Mouse (Mus musculus): ENCODE results near the gene Gpn1.
"Not testable (repeated sequence)": the region's sequence is repeated elsewhere in the genome, so short reads cannot be mapped to it uniquely, and the experiment has no call there.

Gene Gpn1

DNA sequence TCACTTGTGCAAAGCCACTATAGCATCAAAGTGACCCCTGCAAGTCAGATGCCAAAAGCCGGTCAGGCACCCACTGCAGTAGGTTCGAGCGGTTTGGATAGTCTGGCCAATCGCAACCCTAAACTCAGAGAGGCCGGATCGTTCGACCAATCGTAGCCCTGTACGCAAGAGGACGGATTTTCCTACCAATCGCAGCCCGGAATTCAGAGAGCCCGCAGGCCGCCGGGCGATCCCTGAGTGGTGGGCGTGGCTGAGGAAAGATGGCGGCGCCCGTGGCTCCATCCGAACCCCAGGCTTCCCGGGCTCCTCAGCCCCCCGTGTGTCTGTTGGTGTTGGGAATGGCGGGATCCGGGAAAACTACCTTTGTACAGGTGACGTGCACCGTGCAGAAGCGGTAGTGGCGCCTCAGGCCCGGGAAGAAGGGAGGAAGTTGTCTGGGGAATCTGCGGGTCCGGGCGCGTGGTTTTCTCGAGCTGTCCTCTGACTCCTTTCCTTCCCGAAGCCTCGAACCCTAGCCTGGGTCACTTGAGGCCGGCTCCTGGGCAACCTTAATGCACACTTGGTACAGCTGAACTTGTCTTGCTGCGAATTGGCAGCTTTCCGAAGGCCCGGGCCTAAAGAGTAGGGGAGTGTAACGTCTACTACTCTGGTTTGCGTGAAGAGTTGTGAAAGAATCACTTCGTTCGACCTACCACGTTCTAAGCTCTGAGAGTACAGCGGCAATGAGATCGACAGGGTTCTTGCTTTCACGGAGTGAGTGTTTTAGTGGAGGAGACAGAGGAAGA lies at the start of gene Gpn1:
TSS of gene Gpn1 (plus strand) at position 229 of the 785 bp plus-strand sequence.
- DNase-seq (ENCODE audit: low spot score in 2 of 2), result peak; percentile 80 to 84

DNA sequence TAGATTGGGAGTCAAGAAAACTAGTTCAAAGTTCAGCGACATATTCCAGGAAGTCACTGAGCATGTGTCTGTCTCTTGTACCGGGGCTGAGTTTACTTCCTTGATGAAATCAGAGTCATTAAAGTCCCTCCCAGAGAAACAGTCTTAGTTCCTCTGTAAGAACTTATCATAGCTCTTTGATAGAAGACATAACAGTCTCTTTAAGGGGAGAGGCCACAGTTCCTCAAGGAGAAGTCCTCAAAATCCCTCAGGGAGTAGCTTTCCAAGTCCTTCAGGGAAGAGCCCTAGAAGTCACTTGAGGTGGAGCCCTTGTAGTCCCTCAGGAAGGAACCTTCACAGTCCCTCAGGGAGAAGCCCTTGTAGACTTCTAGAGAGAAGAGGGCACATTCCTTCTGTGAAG lies 43.2 kb upstream of the Gpn1 start:
- no peak for DNase-seq (ENCODE audit: low spot score in 2 of 2)

- DNase-seq (ENCODE audit: low spot score in 2 of 2), result peak; percentile 92 to 95
These were observed 42.5 kb upstream of the Gpn1 start, which contains the start of gene Zfp512 for GRCm38 (mm10) chr5:31451878-31452561. Gene Zfp512 (plus strand): TSS chr5:31452431.

DNA sequence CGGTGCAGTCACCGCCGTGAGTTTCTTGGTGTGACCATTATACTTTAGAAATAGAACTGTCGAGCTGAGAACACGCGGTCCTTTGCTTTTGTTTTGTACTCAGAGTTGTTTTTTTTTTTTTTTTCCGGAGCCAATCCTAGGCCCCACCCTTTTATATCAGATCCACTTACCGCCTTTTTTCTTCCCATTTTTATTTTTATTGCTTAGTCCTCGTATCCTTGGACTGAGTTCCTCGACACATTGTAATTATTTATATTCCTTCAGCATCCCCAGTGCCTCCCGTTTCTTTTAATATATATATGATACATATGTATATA lies 42.0 kb upstream of the Gpn1 start:
- no peak for DNase-seq (ENCODE audit: low spot score in 2 of 2)

- no peak for DNase-seq (ENCODE audit: low spot score in 2 of 2)
These were observed 41.6 kb upstream of the Gpn1 start for GRCm38 (mm10) chr5:31452886-31453410.

DNA sequence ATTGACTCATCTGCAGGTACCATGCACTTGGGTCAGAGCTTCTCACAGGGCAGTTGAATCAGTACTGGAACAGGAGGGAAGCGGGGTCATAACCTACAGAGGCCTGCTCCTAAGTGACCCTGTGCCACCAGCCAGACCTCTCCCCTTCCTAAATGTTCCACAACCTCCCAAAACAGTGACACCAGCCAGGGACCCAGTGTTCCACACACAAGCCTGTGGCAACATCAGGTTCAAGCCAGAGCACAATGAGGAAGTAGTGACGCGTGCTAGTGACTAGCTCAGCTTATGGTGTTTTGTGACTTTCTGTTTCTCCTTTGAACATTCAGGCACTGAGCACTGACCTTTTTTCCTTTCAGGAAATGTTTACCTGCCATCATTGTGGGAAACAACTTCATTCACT lies 26.7 kb upstream of the Gpn1 start:
- DNase-seq (ENCODE audit: low spot score in 2 of 2), result no peak

DNA sequence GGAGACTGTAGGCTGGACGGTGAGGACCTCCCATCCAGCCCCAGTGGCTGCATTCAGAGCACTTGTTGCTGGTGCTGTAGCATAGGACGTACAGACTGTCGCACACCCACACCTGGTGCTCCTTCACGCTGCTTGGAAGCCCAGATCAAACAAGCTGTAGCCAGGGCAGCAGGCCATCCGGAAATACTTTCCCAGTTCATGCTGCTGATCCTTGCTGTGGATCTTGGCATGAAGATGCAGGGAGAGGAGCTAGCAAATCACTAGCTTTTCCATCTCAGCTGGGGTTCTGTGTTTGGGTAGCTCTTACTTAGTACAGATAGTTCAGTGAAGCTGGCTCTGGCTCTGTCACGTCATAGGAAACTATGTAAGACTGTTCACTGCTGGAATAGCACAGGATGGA lies 24.8 kb upstream of the Gpn1 start:
- DNase-seq (ENCODE audit: low spot score in 2 of 2), result no peak

DNA sequence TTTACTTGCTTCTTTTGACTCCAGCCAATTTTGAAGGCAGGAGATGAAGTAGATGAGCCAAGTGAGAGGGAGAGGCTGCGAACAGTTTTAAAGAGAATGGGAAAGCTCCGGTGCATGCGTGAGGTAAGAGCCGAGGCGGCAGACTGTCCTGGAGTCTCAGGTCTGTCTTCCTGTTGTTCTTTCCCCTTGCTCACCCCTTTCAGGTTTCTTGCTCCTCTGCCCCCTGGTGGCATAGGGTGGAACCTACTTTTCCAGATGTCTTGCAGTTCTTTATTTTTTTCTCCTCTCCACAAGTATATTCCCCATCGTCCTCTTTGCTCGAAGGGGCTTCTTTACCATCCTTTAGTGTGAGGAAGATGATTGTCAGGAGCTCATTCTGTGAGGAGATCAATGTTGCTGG lies 24.2 kb upstream of the Gpn1 start:
- DNase-seq (ENCODE audit: low spot score in 2 of 2), result peak; percentile 38 to 64

- DNase-seq (ENCODE audit: low spot score in 2 of 2), result no peak
These were observed 14.0 kb upstream of the Gpn1 start for GRCm38 (mm10) chr5:31480536-31480935.

GRCm38 (mm10) chr5:31485440-31485839 lies 9.1 kb upstream of the Gpn1 start, which contains the start of gene 4930548H24Rik:
Gene 4930548H24Rik (plus strand): TSS chr5:31485740.
- DNase-seq (ENCODE audit: low spot score in 2 of 2), result no peak

- DNase-seq (ENCODE audit: low spot score in 2 of 2), result no peak
These were observed 6.7 kb upstream of the Gpn1 start for GRCm38 (mm10) chr5:31487889-31488288.

- DNase-seq (ENCODE audit: low spot score in 2 of 2), result no peak
These were observed 5.3 kb upstream of the Gpn1 start for GRCm38 (mm10) chr5:31489116-31489769.

DNA sequence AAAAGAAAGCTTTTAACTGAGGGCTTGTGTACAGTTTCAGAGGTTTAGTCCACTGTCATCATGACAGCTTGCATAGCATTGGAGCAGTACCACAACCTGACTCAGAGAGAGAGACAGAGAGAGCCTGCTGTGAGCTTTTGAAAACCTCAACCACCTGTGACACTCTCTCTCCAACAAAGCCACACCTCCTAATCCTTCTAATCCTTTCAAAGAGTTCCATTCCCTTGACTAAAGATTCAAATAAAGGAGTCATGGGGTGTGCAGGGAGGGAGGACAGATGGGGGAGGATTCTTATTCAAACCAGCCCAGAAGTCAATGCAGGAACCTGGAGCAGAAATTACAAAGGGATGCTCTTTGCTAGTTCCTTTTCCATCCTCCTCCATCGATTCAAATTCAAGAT lies 2.5 kb upstream of the Gpn1 start:
- no peak for DNase-seq (ENCODE audit: low spot score in 2 of 2)

DNA sequence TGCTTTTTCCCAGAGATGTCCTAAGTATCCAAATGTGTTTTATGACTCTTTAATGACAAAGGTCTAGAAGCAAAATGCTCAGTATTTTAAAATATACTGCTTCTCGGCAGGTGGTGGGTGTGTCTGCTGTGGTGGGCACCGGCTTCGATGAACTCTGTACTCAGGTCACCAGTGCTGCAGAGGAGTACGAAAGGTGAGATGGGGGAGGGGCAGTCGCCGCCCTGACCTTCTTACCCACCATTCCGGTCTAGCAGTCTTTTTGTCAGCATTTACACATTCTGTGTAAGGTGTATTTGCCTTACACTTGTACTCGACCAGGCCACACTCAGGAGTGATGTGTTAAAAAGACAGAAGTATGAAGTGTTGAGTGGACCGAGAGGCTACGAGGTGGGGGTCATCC lies 10.3 kb downstream of the Gpn1 start:
- no peak for DNase-seq (ENCODE audit: low spot score in 2 of 2)

- no peak for DNase-seq (ENCODE audit: low spot score in 2 of 2)
These were observed 17.9 kb downstream of the Gpn1 start for GRCm38 (mm10) chr5:31512481-31512880.

DNA sequence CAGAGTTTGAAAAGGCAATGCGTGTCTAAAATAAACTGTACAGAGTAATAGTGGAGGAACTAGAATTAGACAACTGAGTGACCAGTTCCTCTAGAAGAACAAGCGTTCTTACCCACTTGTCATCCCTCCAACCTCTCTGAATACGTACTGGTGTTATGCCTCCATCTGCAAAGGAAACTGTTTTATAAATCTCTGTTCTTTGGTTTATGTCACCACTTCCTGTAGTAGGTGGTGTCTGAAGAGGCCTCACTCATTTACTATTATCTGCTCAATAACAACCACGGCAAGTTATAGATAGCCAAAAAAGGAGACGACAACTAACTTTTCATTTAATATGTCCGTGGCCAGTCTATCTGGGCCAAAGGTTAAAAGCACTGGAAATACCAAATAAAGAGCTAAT lies 26.0 kb downstream of the Gpn1 start:
- DNase-seq (ENCODE audit: low spot score in 2 of 2), result no peak

DNA sequence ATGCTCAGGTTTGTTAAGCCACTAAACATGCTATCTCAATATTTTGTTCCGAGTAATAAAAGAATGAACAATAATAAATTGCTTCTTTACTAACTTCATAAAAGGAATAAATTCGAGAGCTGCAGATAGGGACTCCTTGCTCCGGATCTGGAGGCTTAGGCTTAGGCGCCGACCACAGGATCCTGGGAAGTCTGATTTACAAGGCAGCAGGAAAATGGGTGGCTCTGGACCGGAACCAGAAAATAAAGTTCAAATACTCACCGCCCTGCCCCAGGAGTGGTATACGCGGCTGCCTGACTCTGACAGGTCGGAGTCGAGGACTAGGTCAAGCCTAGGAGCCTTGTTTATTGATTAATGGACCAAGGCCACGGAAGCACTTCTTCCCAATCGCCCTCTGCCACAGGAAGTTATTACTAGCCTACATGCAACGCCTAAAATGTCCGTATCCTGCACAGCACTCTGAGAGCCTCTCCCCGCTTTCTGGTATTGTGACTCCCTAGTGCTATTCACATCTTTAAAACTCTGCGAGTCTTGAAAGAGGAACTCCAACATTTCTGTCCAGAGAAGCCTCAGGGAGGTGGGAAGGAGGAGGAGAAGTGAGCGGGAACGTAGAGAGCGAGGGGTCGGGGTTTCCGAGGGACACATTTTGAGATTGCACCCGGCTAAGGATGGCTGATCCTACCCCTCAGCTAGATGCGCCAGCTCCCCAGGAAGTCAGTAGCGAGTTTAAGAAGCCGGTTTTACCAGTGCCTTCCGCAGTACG lies 32.0 kb downstream of the Gpn1 start, which contains the start of gene Slc4a1ap:
TSS of gene Slc4a1ap (plus strand) at position 642 of the 763 bp plus-strand sequence.
- DNase-seq (ENCODE audit: low spot score in 2 of 2), result peak; percentile 63 to 78

GRCm38 (mm10) chr5:31527117-31527680 lies 32.7 kb downstream of the Gpn1 start:
- DNase-seq (ENCODE audit: low spot score in 2 of 2), result no peak

GRCm38 (mm10) chr5:31527707-31528106 lies 33.2 kb downstream of the Gpn1 start, which contains the start of gene Supt7l:
Gene Supt7l (minus strand): TSS chr5:31527807.
- not testable (repeated sequence) for DNase-seq (ENCODE audit: low spot score in 2 of 2)

- no peak for DNase-seq (ENCODE audit: low spot score in 2 of 2)
These were observed 34.0 kb downstream of the Gpn1 start for GRCm38 (mm10) chr5:31528560-31528959.

DNA sequence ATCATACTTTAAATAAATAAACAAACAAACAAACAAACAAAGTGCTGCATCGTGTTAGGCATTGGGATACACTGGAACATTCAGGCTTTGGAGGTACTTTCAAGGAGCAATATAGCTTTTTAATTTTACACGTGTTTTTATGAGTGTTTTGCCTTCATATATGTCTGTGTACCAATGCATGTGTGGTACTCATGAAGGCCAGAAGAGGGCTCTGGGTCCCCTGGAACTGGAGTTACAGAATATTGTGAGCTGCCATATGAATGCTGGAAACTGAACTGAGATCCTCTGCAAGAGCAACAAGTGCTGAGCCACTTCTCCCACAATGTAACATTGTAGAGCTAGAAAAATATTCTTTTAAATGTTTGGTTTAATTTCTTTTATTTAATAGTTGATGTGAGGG lies 40.7 kb downstream of the Gpn1 start:
- no peak for DNase-seq (ENCODE audit: low spot score in 2 of 2)

All from thymus, postnatal 10 days (tissue).